Mouse (Mus musculus): Measurements from ENCODE around the gene Carmil3. TPM values are rescaled to one million over a fixed set of nuclear protein-coding genes. Genes with fewer than 3 reads are reported as not detected.

Gene Carmil3
- polyA plus RNA-seq (2017; shearing (Covaris generic)), result not detected

DNA sequence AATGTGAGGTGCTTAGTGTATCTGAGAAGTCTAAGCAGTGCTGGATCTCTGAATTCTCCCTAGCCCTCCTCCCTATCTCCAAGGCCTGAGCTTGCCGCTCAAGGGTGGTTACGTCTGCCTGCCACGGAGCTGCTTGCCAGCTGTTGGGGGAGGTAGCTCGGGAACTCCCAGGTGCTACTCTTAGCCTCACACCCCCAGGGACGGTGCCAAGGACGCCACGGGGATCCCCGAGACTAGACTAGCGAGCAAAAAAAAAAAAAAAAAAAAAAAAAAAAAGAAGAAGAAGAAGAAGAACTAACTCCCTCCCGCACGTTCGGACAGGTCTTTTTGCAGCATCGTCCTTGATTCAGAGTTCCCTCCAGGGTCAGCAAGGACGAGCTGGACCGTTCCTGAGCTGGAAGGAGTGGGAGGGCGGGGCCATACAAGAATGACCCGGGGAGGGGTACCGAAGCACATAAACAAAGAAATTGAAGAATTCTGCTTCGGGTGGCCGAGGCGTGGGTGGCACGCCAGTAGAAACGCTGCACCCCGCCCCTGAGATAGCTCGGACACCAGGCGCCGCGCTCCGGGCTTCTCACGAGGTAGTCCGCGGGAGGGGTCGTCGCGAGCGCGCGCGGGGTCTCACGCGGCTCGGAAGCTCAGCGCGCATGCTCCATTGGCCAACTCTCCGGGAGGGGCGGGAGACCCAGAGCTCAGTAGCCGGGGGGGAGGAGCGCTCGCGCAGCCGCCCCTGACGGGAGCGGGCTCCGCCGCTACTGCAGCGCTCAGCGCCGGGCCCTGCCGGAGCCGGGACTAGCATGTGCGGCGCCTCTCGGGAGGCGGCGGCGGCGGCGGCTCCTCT is at the start of gene Carmil3:
TSS of gene Carmil3 (plus strand) at position 291 of the 841 bp plus-strand sequence.
- ATAC-seq, result peak; percentile 80

DNA sequence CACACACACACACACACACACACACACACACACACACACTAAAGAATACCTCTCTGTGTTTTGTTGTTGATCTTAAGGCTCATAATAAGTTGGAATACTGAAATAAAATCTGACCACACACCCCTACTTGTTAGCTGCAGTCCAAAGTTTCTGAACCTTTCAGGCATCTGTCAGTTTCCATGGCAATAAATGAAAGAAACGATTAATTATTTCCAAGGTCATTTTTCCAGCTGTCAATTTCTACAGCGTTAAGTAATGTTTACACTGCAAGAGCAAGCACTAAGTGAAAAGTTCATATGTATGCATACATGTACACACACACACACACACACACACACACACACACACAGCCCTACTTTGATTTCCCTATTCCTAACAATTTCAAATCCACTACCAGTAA is 32.8 kb upstream of the Carmil3 start:
- ATAC-seq, result no peak

DNA sequence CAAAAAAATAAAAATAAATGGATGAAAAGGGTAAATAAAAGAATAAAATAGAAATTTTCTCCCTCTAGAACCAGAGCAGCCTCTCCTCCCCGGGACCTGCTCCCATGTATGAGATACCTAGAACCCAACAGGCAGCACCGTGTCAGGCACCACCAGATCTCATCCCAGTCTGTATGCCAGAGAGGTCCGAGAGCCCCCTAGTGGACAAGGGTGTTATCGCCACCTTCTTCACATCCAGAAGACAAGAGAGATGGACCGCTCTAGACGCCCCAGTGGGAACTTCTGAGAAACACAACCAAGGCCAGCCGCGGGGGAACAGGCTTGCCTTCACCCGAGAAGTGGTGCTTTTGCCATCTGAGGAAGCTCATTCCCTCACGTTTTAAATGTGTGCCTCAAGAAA is 32.2 kb upstream of the Carmil3 start:
- peak; percentile 52 for ATAC-seq

DNA sequence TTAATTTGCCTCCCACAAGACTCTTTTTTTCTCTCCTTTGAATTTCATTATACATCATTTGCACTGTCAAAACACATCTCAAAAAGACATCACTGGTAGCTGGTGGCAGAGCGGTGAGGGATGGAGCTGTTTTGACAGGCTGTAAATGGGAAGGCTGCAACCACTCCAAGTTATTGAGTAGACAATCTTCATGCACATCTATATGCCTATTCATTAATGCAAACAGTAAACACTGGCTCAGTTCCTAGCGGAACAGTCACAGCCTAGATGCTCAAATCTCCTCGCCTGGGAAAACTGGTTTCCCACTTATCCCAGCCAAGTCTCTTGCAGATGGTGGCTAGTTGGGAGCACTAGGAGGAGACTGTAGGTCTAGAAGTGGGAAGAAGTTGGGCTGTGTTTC is 31.7 kb upstream of the Carmil3 start:
- no peak for ATAC-seq

DNA sequence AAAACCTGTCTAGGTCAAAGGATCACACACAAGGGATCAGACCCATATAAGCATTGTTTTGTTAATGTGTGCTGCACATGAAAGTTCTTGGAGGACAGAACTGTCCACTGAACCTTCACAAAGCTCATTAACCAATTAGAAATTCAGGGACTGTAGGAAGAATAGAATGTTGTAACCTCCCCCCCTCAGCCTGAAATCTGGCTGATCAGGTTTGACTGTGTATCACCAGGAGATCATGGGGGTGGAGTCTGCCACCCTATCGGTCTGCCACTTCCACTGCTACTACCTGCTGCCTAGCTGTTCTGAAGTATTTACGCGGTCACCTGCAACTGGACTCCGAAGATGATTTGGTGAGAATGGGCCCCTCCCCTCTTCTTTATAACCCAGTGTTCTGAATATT is 30.7 kb upstream of the Carmil3 start:
- no peak for ATAC-seq

DNA sequence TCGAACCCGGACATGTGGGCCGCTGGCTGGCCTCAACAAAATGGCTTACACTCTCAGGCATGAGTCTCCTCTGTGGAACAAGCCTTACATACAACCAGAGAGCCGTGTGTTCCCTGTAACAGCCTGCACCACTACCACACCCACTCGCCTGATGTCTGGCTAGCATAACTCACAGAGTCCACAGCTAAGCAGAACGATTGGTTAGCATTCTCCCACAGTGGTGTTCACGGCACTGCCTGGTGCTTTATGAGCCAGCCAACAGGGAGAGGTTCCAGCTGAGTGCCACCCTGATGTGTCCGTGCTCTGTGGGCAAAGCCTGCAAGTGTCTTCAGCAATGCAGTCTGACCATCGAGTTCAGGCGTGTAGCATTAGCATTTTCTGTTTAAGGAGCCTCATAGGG is 30.2 kb upstream of the Carmil3 start:
- no peak for ATAC-seq

DNA sequence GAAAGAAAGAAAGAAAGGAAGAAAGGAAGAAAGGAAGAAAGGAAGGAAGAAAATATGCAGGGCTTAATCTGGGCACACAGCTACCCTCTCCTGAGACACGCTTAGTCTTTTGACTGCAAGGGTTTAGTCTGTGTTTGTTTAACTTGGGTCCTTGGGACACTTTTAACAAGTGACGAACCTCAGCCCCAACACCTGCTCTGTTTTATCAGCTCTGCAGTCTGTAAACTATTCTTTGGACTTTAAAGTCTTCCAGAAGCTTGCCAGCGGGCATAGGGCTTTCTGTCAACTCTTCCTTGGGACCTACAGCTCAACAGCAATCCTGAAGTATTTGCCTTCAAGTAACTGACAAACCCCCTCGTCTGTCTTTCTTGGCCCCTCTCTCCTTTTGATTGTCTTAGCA is 28.7 kb upstream of the Carmil3 start:
- no peak for ATAC-seq

DNA sequence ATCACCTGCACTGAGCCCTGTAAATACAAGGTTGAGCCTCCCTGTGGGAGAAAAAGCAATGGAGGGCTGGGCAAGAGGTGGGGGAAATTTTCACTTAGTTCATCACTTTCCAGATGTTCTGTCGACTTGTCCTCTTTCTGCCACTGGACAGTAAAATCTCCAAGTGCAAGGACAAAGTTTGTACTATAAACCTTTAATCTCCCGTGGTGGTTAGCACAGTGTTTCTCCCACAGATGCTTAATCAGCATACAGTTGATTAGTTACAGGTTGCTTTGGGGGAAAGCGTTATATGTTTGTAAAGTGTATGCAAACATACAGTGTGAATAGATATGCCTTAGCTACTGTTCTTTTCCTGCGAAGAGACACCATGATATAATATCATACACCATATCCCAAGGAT is 24.0 kb upstream of the Carmil3 start:
- no peak for ATAC-seq

DNA sequence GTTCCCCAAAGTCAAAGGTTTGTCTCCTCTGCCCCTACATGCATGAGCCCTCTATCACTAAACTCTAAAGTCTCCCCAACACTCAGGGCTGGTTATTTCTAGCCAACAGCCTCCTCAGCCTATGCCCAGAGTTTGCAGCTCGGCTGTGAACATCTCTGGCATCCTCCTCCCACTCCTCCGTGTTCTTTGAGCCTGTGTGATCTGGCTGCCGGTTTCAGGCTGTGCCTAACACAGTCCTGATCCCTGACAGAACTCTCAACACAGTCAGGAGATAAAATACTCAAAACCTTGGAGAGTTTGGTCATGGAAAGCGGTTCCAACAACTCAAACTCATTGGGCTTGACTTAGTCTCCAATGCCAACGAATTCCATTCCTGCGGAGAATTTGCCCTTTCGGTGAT is 23.3 kb upstream of the Carmil3 start:
- ATAC-seq, result no peak

DNA sequence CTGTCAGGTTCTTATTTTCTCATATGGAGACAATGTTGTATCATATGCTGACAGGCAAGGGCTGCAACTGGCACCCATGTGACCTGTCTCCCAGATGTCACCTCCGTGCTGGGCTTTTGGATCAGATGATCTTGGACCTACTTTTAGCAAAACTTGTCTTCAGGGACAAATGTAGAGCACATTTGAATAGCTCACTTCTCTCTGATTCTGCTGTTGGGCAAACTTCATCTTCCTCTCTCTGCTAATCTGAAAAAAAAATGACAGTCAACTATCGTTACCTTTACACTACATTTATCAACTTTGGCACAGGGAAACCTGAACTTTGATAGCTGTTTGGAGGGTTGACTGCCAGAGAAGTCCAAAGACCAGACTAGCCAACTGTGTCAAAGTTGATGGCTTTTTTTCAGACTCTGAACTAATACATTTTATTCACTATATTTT is 22.1 kb upstream of the Carmil3 start:
- ATAC-seq, result no peak

DNA sequence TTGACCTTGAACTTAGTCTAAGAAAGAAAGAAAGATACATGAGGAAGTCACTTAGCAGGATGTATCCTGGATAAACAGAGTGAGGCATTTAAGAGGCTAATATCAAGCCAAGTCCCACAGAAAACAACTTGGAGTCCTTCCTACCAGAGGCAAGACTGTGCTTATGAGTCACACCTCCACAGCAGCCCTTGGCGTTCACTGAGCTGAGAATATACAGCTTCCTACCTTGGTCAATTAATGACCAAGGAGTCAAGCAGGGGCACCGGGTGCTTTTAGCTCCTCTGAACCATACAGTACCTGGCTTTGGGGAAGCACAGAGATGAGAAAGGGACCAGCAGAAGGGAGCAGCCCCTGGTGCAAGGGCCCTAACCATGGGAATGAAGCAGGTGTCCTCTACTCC is 21.4 kb upstream of the Carmil3 start:
- ATAC-seq, result no peak

DNA sequence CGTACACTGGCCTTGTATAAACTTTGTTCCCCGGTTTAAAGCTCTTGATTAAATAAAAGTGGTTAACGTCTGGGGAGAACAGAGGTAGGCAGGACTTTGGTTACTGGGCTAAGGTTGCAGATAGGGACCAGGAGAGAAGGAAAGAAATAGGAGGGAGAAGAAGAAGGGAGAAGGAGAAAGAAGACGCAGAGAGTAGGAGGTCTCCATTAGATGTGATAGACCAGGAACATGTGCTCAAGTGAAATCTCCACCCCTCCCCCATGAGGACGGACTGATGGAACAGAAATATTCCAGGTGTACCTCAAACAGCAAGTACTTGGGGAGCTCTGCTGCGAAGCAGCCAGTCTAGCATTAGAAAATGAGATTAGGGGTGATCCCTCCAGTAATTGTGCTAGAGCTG is 20.6 kb upstream of the Carmil3 start:
- no peak for ATAC-seq

DNA sequence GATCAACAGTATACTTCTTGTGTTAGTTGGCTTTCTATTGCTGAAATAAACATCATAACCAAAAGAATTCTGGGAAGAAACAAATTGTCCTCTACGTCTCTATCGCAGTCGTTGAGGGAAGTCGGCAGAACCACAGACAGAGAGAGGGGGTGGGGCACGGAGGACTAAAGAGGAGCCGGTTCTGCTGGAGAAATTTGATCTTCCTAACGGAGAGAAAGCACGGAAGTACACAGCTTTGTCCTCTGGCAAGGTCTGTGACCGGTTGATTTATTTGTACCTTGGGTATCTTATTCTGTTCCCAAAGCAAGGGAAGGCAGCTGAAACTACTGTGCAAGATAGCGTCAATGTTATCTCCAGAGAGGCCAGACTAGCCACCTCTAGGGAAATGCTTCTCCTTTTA is 19.6 kb upstream of the Carmil3 start:
- ATAC-seq, result no peak

DNA sequence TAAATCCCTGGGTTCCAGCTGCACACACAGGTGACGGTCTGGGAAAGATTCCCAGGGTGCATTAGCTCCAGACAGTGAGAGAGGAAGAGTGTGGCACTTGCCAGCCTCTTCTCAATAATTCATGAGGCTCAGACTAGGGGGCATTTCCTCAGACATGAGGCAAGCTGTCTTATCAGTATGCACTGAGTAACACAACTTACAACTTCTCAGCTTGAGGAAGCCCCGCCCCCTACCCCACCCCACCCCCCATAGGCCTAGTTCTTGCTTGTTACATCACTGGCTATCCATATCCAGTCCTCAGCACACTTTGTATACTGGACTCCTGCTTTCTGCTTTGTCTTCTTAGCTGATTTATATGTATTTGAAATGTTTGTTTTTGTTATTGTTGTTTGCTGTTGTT is 14.8 kb upstream of the Carmil3 start:
- ATAC-seq, result no peak

DNA sequence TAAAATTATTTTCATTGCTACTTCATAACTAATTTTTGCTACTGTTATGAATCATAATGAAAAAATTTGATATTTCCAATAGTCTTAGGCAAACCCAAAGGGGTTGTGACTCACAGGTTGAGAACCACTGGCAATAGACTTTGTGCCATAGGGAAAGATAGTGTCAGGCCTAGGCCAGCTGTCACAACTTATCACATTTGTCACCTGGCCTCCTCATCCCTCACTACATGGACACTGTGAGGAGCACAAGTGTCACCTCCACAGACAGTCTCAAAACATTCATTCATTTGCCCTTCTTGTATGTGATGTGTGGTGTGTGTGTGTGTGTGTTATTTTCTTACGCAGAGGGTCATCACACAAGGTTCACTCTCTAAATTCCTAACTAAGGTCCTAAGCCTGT is 13.0 kb upstream of the Carmil3 start:
- no peak for ATAC-seq

DNA sequence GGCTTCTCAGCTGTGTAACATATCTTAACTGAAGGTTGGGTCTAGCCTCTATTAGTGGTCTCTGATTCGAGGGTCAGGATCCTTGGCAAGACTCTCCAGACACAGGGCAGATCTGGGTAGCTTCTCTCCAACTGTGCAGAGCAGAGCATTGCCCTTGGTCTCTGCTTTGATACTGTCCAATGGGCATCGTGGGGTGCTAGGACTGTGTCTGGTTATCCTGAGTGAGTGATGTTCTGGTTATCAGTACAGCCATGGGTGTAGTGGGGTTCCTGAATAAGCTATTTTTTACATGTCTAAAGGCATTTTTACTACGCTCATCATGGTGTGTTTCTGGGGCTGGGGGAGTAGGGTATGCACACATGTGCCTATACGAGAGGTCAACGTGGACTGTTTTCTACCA is 12.6 kb upstream of the Carmil3 start:
- no peak for ATAC-seq

DNA sequence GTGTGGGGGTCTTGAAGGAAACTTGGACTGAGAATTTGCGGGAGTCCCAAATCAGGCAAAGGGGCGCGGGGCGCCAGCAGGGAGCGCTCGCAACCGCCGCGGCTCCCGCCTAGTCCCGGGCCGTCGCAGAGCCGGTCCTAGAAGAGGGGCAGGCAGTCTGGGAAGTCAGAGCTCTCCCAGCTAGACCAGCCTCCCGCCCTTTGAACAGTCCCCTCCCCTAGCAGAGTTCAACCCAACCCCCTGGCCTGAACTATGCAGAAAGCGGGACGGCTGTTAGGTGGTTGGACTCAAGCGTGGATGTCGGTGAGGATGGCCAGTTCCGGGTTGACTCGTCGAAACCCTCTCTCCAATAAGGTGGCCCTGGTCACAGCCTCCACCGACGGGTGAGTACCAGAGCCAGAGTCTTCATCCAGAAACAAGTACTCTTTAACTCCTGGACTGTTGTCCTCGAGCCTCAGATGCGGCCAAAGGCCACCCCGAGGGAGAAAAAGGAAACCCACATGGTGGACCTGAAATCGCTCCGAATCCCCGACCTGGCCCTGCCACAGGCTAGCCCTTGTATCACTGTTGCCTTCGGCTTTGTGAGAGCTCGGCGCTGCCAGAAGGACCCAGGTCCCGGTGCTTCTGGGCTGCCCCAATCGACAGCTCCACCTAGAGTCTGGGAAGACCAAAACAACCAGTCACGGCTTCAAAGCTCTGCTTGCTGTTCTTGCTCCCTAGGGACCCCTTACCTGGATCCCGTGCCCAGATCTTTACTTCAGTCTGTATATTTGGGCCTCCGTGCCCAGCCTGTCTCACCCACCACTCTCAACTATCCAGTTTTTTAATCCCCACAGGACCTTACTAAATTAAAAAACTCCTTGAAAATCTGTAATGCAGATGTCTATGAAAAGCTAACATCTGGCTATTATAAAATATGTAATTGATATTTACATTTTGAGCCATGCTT is 11.5 kb upstream of the Carmil3 start, which contains the start of gene Dhrs4:
TSS of gene Dhrs4 (plus strand) at position 108 of the 949 bp plus-strand sequence.
- ATAC-seq, result peak; percentile 86

DNA sequence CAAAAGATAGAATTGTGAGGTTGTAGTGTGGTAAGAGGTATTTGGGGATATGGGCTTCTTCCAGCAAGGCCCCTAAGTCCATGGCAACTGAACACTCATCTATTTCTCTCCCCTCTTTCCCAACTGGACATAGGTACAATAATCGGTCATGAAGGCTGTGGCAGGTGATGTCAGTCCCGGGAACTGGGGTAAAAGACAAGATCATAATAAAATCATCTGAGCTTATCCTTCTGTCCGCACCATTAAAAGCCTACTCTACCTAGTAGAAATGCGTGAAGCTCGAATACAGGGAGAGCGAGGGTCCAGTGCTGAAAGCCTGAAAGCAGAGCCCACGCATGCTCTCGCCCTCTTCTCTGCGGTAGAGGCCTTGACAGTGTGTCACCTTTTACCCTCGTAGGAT is 10.8 kb upstream of the Carmil3 start:
- no peak for ATAC-seq

DNA sequence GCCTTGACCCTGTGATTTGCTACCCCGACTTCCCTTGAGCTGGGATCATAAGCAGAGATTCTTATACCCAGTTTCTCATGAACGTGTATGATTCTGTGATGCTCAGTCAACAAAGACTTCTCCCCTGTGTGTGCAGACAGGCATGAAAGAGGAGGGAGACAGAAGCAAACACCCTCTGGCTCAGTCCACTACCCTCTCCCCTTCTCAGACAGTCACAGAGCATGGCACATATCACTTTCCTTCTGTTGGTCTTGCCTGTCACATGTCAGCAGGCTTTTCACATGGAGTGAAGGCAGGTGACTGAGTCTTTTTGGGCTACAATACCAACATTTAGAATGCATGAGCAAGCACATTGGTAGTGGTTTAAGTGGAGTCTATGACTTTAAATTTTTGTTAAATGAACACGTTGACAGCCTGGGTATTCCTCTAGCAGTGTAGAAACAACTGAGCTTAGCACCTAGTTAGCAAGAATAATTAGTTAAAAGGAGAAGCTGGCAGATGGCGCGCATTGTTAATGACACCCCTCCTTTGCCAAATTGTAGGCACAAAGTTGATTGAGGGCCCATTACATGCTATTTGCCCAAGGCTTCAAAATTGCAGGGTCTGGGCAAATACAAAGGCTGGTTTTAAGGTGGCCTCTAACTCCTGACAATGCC is 5.9 kb upstream of the Carmil3 start:
- ATAC-seq, result no peak

DNA sequence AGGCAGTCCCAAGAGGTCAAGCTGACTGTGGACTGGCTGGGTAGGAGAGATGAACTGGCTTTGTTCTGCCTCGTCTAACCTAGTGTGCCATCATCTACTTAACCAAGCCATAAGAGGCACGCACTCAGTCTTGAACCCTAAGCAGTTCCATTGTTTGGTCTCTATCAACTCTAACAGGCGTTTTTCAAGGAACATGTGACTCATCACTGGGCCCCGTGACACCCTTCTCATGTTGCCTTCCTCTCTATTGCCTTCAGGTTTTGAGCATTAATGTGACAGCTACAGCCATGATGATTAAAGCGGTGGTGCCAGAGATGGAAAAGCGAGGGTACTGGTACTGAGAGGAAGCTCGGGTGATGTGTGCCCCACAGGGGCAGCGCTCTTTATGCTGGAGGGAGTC is 3.6 kb upstream of the Carmil3 start:
- no peak for ATAC-seq

DNA sequence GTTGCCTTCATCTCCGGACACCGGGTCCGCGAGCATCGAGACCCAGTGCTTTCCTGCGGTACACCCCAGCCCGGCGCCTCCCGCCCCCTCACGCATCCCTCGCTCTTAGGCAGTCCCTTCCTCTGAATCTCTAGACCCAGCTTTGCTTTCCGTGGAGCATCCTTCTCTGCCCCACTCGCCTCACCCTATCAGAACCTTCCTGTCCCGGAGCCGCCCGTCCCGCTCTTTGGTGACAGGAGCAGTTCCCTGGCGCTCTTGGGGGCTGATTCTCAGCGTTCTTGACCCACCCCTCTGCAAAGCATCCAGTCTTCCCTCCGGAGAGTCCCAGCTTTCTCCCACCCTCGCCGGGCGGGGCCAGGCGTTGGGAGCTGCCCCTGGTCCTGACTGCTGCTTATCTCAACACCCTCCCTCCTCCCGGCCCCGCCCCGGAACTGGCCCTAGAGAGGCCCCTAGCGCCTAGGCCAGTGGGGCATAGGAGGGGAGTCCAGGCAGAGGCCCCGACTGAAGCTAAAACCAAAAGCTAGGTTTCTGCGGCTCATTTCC is 911 bp downstream of the Carmil3 start:
- ATAC-seq, result peak; percentile 57

DNA sequence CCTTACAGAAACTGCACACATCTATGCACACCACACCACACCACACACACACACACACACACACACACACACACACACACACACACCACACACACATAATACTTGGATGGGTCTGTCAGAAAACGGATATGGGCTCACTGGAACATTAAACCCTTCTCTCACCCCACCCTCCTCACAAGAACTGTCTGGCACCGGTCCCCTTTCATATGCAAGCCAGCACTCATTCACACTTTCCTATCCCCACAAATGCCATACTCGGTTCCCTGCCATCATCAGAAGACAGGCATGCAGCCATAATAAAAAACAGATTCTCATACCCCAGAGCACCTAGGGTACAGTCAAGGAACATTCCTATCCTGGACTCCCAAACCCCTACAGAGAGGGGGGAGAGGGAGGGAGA is 1.7 kb downstream of the Carmil3 start:
- no peak for ATAC-seq

Measured in inflammation-experienced regulatory T-cells, adult 6 months (primary cell).